Mouse (Mus musculus): ENCODE measurements around the gene Igfbp3.

- TF ChIP-seq POLR2A (IDR thresholded peaks at IDR 0.05; ENCODE audit: borderline replicate concordance, control insufficient read depth, low read depth, low read length), result no peak
- no peak for TF ChIP-seq CTCF (IDR thresholded peaks at IDR 0.05; ENCODE audit: control insufficient read depth, insufficient read depth, low read length)
Measured at GRCm38 (mm10) chr11:7182409-7183042, 31.2 kb downstream of the Igfbp3 start.
